Mouse (Mus musculus) myocyte (in vitro differentiated cells): ENCODE measurements around the gene Cadm4. TPM values are rescaled to one million over a fixed set of nuclear protein-coding genes. Genes with fewer than 3 reads are reported as not detected.

Experiments used
- H3K27me3 ChIP-seq: one replicate; pipeline ENCODE4 v1.6.1; 2011; ENCODE audit not compliant: control insufficient read depth, insufficient read depth, insufficient read length
- H3K36me3 ChIP-seq: one replicate; pipeline ENCODE4 v1.6.1; 2011; ENCODE audit not compliant: control insufficient read depth, insufficient read depth
- H3K4me2 ChIP-seq: one replicate; pipeline ENCODE4 v1.6.1; 2011; ENCODE audit warnings: low read depth, control low read depth
- H3K4me3 ChIP-seq: one replicate; pipeline ENCODE4 v1.5.1; 2011; ENCODE audit warnings: mild to moderate bottlenecking, control low read depth, moderate library complexity
- H3K79me2 ChIP-seq: one replicate; pipeline ENCODE4 v1.6.1; 2011; ENCODE audit not compliant: control insufficient read depth, insufficient read depth
- H3ac ChIP-seq: one replicate; pipeline ENCODE4 v1.6.1; 2011; ENCODE audit not compliant: control insufficient read depth, insufficient read length
- CEBPB ChIP-seq: IDR thresholded peaks from 2 replicates; pipeline ENCODE4 v1.6.1; 2011; ENCODE audit warnings: mild to moderate bottlenecking, moderate library complexity; ENCODE audit not compliant: poor library complexity, insufficient read depth, severe bottlenecking
- E2F4 ChIP-seq: IDR thresholded peaks from one replicate; pipeline ENCODE4 v1.6.1; 2011; ENCODE audit warnings: mild to moderate bottlenecking, control low read depth, moderate library complexity; ENCODE audit not compliant: insufficient read depth
- MAX ChIP-seq: IDR thresholded peaks from one replicate; pipeline ENCODE4 v1.6.1; 2011; ENCODE audit warnings: low read depth, mild to moderate bottlenecking, control low read depth
- MYOD1 ChIP-seq, 3 experiments: IDR thresholded peaks; one replicate each; pipeline ENCODE4 v1.6.1; 2011; ENCODE audit warnings: control low read depth in 2 of 3, low read depth in 2 of 3, mild to moderate bottlenecking in 2 of 3, moderate library complexity in 1 of 3; ENCODE audit not compliant: insufficient read length in 2 of 3, control insufficient read depth in 1 of 3
- MYOG ChIP-seq, 3 experiments: IDR thresholded peaks; one replicate each; pipeline ENCODE4 v1.6.1; 2011; ENCODE audit warnings: control low read depth in 2 of 3, low read depth in 2 of 3, mild to moderate bottlenecking in 2 of 3; ENCODE audit not compliant: insufficient read length in 2 of 3, control insufficient read depth in 1 of 3, insufficient read depth in 1 of 3
- POLR2A ChIP-seq: IDR thresholded peaks from one replicate; pipeline ENCODE4 v1.6.1; 2011; ENCODE audit warnings: low read depth, mild to moderate bottlenecking, control low read depth, moderate library complexity; ENCODE audit not compliant: insufficient read length
- POLR2AphosphoS2 ChIP-seq: IDR thresholded peaks from one replicate; pipeline ENCODE4 v1.6.1; 2011; ENCODE audit warnings: low read depth, control low read depth; ENCODE audit not compliant: insufficient read length
- REST ChIP-seq: IDR thresholded peaks from one replicate; pipeline ENCODE4 v1.6.1; 2011; ENCODE audit warnings: mild to moderate bottlenecking, control low read depth, moderate library complexity; ENCODE audit not compliant: insufficient read depth, insufficient read length
- SRF ChIP-seq: IDR thresholded peaks from one replicate; pipeline ENCODE4 v1.6.1; 2011; ENCODE audit warnings: low read depth; ENCODE audit not compliant: control insufficient read depth, insufficient read length
- TCF12 ChIP-seq: IDR thresholded peaks from one replicate; pipeline ENCODE4 v1.6.1; 2011; ENCODE audit warnings: mild to moderate bottlenecking, control low read depth; ENCODE audit not compliant: poor library complexity, insufficient read depth, severe bottlenecking
- TCF3 ChIP-seq: IDR thresholded peaks from one replicate; pipeline ENCODE4 v1.6.1; 2011; ENCODE audit warnings: low read depth, control low read depth; ENCODE audit not compliant: insufficient read length
- USF1 ChIP-seq: IDR thresholded peaks from one replicate; pipeline ENCODE4 v1.6.1; 2011; ENCODE audit warnings: low read depth, mild to moderate bottlenecking, control low read depth, moderate library complexity
- polyA plus RNA-seq: library from polyadenylated mRNA; unstranded; fragments of >200 nt; fragmentation: generic; extraction: Trizol; gene quantifications from one replicate; pipeline ENCODE4 v1.2.1, GENCODE M21; 2012; ENCODE audit warnings: missing spikeins

Gene Cadm4
- polyA plus RNA-seq, result 54.4 TPM

DNA sequence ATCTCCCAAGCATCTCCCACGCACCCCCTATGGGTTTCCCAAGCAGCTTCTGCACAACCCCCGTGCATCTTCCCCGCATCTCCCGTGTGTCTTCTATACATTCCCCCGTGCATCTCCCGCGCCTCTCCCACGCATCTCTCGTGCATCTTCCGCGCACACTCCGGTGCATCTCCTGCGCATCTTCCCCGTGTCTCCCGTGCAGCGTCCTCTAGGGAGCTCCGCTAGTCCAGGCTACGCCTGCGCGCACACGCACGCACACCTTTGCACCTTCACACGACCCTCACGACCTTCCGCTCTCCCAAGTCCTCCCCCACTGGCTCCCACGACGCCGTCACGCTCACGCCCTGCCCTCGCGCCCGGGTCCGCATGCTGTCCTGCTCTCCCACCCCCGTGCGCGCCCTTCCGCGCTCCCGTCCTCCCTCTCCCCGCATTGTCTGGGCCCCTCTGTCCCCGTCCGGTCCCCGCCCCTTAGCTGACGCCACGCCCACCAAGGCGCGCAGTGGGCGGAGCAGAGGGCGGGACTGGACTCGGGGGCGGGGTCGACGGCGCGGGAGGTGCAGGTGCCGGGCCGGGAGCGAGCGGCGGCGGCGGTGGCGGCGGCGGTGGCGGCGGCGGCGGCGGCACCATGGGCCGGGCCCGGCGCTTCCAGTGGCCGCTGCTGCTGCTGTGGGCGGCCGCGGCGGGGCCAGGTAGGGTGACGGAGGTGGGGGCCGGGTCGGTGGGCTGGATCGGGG lies at the start of gene Cadm4:
Gene Cadm4, plus strand, starts transcription at position 550 of the 734 bp plus-strand sequence.
- Histone ChIP-seq H3K79me2 (peaks cover 4% of the 10 kb centered on the region), H3K36me3 (no peaks in the 10 kb centered on the region), H3ac (peak within 1 kb of the TSS; percentile 53), H3K4me2 (peak within 1 kb of the TSS; percentile 99), H3K4me3 (peak within 1 kb of the TSS; percentile 37), H3K27me3 (no peaks in the 10 kb centered on the region)
- peak in 1 of 3 experiments; percentile 2 for TF ChIP-seq MYOD1 (IDR thresholded peaks at IDR 0.05; ENCODE audit: control insufficient read depth in 1 of 3, insufficient read length in 2 of 3, low read depth in 2 of 3)
- no peak for TF ChIP-seq USF1
- no peak for TF ChIP-seq MAX
- no peak for TF ChIP-seq CEBPB
- TF ChIP-seq REST, result peak; percentile 46
- no peak for TF ChIP-seq TCF12
- no peak for TF ChIP-seq E2F4
- peak; percentile 78 for TF ChIP-seq POLR2AphosphoS2
- TF ChIP-seq SRF, result no peak
- TF ChIP-seq TCF3, result no peak
- peak; percentile 90 for TF ChIP-seq POLR2A
- peak in 1 of 3 experiments; percentile 39 for TF ChIP-seq MYOG (IDR thresholded peaks at IDR 0.05; ENCODE audit: control insufficient read depth in 1 of 3, insufficient read depth in 1 of 3, insufficient read length in 2 of 3, low read depth in 2 of 3)

DNA sequence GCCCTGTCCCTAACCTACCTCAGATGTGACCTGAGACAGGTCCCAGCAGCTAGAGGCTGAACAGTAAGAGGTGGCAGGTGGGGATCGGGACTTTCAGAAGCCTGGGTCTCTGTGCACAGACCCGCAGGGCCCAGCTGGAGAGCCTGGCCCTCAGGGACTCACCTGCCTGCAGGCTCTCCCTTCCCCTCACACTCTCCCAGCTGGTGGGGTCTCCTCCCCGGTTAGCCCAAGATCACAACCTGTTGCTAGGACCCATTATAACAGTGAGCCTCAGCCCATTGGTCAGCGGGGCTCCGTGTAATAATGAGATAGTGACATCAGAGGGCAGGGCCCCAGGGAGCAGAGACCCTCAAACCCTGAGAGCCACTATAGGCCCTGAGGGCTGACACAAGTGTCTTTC lies 46.5 kb upstream of the Cadm4 start:
- no peaks in the 10 kb centered on the region for H3K79me2 ChIP-seq
- H3K4me3 ChIP-seq, result no peak overlapping the region
- H3K27me3 ChIP-seq, result no peaks in the 10 kb centered on the region
- no peak for TF ChIP-seq MAX
- TF ChIP-seq REST, result no peak
- no peak for TF ChIP-seq CEBPB
- no peak for TF ChIP-seq MYOG (IDR thresholded peaks at IDR 0.05; ENCODE audit: control insufficient read depth in 1 of 3, insufficient read depth in 1 of 3, insufficient read length in 2 of 3, low read depth in 2 of 3)
- no peak for TF ChIP-seq MYOD1 (IDR thresholded peaks at IDR 0.05; ENCODE audit: control insufficient read depth in 1 of 3, insufficient read length in 2 of 3, low read depth in 2 of 3)
- no peak for TF ChIP-seq SRF
- TF ChIP-seq TCF12, result no peak
- TF ChIP-seq POLR2AphosphoS2, result no peak
- TF ChIP-seq TCF3, result no peak
- TF ChIP-seq E2F4, result no peak
- no peak for TF ChIP-seq POLR2A
- TF ChIP-seq USF1, result no peak
- no peak overlapping the region for H3K4me2 ChIP-seq
- no peak overlapping the region for H3ac ChIP-seq
- no peaks in the 10 kb centered on the region for H3K36me3 ChIP-seq

DNA sequence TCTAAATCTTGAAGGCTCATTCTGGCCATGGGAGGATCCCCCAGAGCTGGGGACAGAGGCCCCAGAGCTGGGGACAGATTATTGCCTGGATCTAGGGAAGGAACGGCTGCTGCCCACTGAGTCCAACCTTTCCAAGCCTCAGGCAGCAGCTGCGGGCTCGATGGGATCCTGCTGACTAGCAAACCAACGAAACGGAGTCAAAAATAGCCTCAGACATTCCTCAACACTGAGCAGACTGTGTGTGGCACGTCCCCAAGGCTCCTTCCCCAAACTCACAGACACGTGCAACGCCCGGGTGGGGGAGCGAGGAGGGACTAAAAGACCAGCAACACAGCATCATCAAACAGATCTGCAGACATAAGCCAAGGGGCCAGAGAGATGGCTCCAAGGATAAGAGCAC lies 43.8 kb upstream of the Cadm4 start:
- H3K4me3 ChIP-seq, result no peak overlapping the region

DNA sequence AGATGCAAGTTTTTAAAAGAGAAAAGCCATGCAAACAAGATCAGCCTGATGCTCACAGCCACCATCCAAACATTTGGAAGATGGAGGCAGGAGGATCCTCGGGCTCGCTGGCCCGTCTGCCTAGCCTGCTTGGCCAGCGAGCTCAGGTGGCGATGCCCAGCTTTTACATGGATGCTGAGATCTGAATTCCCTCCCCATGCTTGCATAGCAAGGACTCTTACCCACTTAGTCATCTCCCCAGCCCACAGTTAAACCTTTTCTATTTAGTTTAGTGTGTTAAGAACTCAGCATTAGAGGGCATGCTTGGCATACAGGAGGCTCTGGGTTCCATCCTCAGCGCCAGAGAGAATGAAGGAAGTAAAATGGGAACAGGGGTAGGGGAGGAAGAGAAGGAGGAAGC lies 42.6 kb upstream of the Cadm4 start:
- no peak for TF ChIP-seq MAX
- no peak for TF ChIP-seq MYOG (IDR thresholded peaks at IDR 0.05; ENCODE audit: control insufficient read depth in 1 of 3, insufficient read depth in 1 of 3, insufficient read length in 2 of 3, low read depth in 2 of 3)
- no peak for TF ChIP-seq E2F4
- TF ChIP-seq CEBPB, result no peak
- no peak for TF ChIP-seq POLR2A
- TF ChIP-seq POLR2AphosphoS2, result no peak
- no peak for TF ChIP-seq MYOD1 (IDR thresholded peaks at IDR 0.05; ENCODE audit: control insufficient read depth in 1 of 3, insufficient read length in 2 of 3, low read depth in 2 of 3)
- TF ChIP-seq TCF3, result no peak
- Histone ChIP-seq H3K4me2 (peak overlapping the region; percentile 51), H3K36me3 (no peaks in the 10 kb centered on the region), H3ac (no peak overlapping the region), H3K79me2 (no peaks in the 10 kb centered on the region), H3K4me3 (no peak overlapping the region), H3K27me3 (no peaks in the 10 kb centered on the region)

More for the DNA sequence above, 43.8 kb upstream of the Cadm4 start:
- TF ChIP-seq SRF (no peak), POLR2A (no peak), POLR2AphosphoS2 (no peak), REST (no peak), CEBPB (no peak), TCF12 (no peak), MAX (no peak), USF1 (no peak), MYOD1 (IDR thresholded peaks at IDR 0.05; ENCODE audit: control insufficient read depth in 1 of 3, insufficient read length in 2 of 3, low read depth in 2 of 3) (peak; percentile 41 to 89 (median 61)), E2F4 (no peak), TCF3 (no peak), MYOG (IDR thresholded peaks at IDR 0.05; ENCODE audit: control insufficient read depth in 1 of 3, insufficient read depth in 1 of 3, insufficient read length in 2 of 3, low read depth in 2 of 3) (peak; percentile 64 to 92 (median 90))
- H3ac ChIP-seq, result no peak overlapping the region
- H3K79me2 ChIP-seq, result no peaks in the 10 kb centered on the region
- H3K36me3 ChIP-seq, result no peaks in the 10 kb centered on the region
- H3K27me3 ChIP-seq, result no peaks in the 10 kb centered on the region
- H3K4me2 ChIP-seq, result peak overlapping the region; percentile 24
